7 mouse cellular contexts compared by ENCODE assay signal in the genomic region with DNA sequence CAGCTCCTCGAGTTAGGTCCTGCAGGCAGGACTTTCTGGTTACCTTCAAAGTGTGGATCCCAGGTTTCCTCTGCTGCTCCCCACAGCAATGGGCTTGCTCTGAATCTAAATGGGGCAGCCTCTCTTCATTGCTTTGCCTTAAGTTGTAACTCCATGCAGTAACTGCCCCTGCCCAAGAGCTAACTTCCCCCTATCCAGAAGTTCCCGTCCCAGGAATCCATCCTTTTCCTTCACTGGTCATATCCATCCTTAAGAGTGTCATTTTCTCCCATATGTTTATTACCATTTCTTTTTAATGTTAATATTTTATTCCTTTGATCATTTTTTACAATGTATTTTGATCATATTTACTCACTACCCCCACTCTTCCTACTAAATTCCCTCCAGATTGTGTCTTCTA. TPM values are rescaled to one million over a fixed set of nuclear protein-coding genes. Genes with fewer than 3 reads are reported as not detected.
DNase-seq lines count a peak whose midpoint lies in the region; ATAC-seq and TF ChIP-seq lines count a peak whose summit lies in the region.

A gene (minus strand): TSS at position 101 of the 400 bp plus-strand sequence.

- H3K4me3 ChIP-seq in thymus, adult 2 months (ENCODE audit: control insufficient read depth, insufficient read depth, low read length): peak within 1 kb of the TSS; percentile 25
- H3K4me3 ChIP-seq in midbrain, embryonic 16.5 days (ENCODE audit: low read depth, low read length): peak within 1 kb of the TSS; percentile 56

- H3K36me3 ChIP-seq in thymus, adult 2 months (ENCODE audit: control insufficient read depth, insufficient read depth, low read length): no peaks in the 10 kb centered on the region
- no peaks in the 10 kb centered on the region for H3K36me3 ChIP-seq in midbrain, embryonic 16.5 days (ENCODE audit: control insufficient read depth, insufficient read depth, low read length)

- H3K27me3 ChIP-seq in thymus, adult 2 months (ENCODE audit: control insufficient read depth, insufficient read depth, low read length): no peaks in the 10 kb centered on the region; the same call in 1 of the 2 replicates
- no peaks in the 10 kb centered on the region; the same call in 1 of the 2 replicates for H3K27me3 ChIP-seq in midbrain, embryonic 16.5 days (ENCODE audit: control insufficient read depth, insufficient read depth, low read depth, low read length)

- no peak for TF ChIP-seq CTCF in thymus, adult 2 months (IDR thresholded peaks at IDR 0.05; ENCODE audit: borderline replicate concordance, control insufficient read depth, extremely low read depth, insufficient read depth, low read length, poor library complexity)

- no peak for ATAC-seq in granulocyte monocyte progenitor cell, adult 5-6 weeks (replicated peaks; ENCODE audit: poor library complexity, severe bottlenecking)
- no peak for ATAC-seq in midbrain, embryonic 16.5 days

- no peak for TF ChIP-seq POLR2A in thymus, adult 2 months (IDR thresholded peaks at IDR 0.05; ENCODE audit: control insufficient read depth, extremely low read depth, insufficient read depth, low read length, poor library complexity)

- H3K9me3 ChIP-seq in midbrain, embryonic 16.5 days (replicated peaks; ENCODE audit: control insufficient read depth, low read length, poor library complexity, severe bottlenecking): 0 out of 2 replicates have a peak, but pooled peaks cover 6% of the 10 kb centered on the region

- H3K4me1 ChIP-seq in thymus, adult 2 months (replicated peaks; ENCODE audit: control insufficient read depth, insufficient read depth, low read length): no peaks in the 10 kb centered on the region
- H3K4me1 ChIP-seq in midbrain, embryonic 16.5 days (ENCODE audit: control insufficient read depth, insufficient read depth, low read length): 0 out of 2 replicates have a peak, but pooled peaks cover 3% of the 10 kb centered on the region

- no peak for DNase-seq in thymus, adult 2 months
- DNase-seq in thymus, postnatal 36 days: no peak
- DNase-seq in layer of hippocampus, postnatal 36 days: no peak
- DNase-seq in right cerebral cortex, postnatal 36 days (ENCODE audit: low spot score in 2 of 2): no peak
- DNase-seq in frontal cortex, postnatal 10 days (ENCODE audit: low spot score in 2 of 2): no peak

- 64% methylated on average over 2 of the region's 2 CpGs for whole genome bisulfite sequencing in thymus, adult 2 months
- 68% methylated on average over 2 of the region's 2 CpGs for WGBS in midbrain, embryonic 16.5 days

- H3K4me2 ChIP-seq in midbrain, embryonic 16.5 days (ENCODE audit: low read length): peak within 1 kb of the TSS; percentile 96

- H3K27ac ChIP-seq in thymus, adult 2 months (ENCODE audit: control insufficient read depth, insufficient read depth, low read length): no peak within 1 kb of the TSS
- no peak within 1 kb of the TSS for H3K27ac ChIP-seq in midbrain, embryonic 16.5 days (ENCODE audit: low read length)

- H3K9ac ChIP-seq in midbrain, embryonic 16.5 days (ENCODE audit: low read depth, low read length): peak within 1 kb of the TSS; percentile 61

RNA-seq across cellular contexts. Expression of the gene that starts here (rescaled TPM):
- polyA plus RNA-seq in thymus, adult 2 months (2012; rRNA removed): 1.4 and 1.9 TPM in 2 replicates
- total RNA-seq in granulocyte monocyte progenitor cell, adult 5-6 weeks (2014; fragmentation: Nextera tagmentation): 45.1 and 53.5 TPM in 2 replicates
- total RNA-seq in granulocyte monocyte progenitor cell, adult 5-6 weeks (2017): 98.2 and 116 TPM in 2 replicates
- total RNA-seq in layer of hippocampus, postnatal 36 days (2021): 100 to 1,000 TPM; 126 to 131 TPM
- polyA plus RNA-seq in midbrain, embryonic 16.5 days (2015; fragmentation: Nextera tagmentation; extraction: Ambion mirVana): 0.71 and 1.0 TPM in 2 replicates
